Mouse (Mus musculus) forebrain, embryonic 14.5 days (tissue): Measurements from ENCODE around the gene Pef1. TPM values are rescaled to one million over a fixed set of nuclear protein-coding genes. Genes with fewer than 3 reads are reported as not detected.

Experiments used
- ATAC-seq: fragments of 200-750 bp; cut with Nextera tagmentation; 2 replicates; pipeline ENCODE4 v1.8.0; 2017; ENCODE audit warnings: mild to moderate bottlenecking, moderate library complexity
- DNase-seq: peaks from one replicate; pipeline ENCODE4 v3.0.0-alpha.2; 2015; ENCODE audit warnings: low spot score
- H3K27ac ChIP-seq: fragments of 300-500 bp; sonication (generic); 2 replicates; pipeline ENCODE4 v1.5.1; 2014; ENCODE audit warnings: low read depth, mild to moderate bottlenecking, control low read depth, low read length, moderate library complexity
- H3K27me3 ChIP-seq: fragments of 300-500 bp; sonication (generic); replicated peaks from 2 replicates; pipeline ENCODE4 v1.6.1; 2014; ENCODE audit warnings: low read length, control low read depth, mixed read lengths; ENCODE audit not compliant: control insufficient read depth, insufficient read depth
- H3K36me3 ChIP-seq: fragments of 300-500 bp; sonication (generic); 2 replicates; pipeline ENCODE4 v1.6.1; 2014; ENCODE audit warnings: low read length, control low read depth; ENCODE audit not compliant: control insufficient read depth, insufficient read depth
- H3K4me1 ChIP-seq: fragments of 300-500 bp; sonication (generic); 2 replicates; pipeline ENCODE4 v1.6.1; 2014; ENCODE audit warnings: antibody characterized with exemption, low read length, control low read depth; ENCODE audit not compliant: control insufficient read depth, insufficient read depth
- H3K4me2 ChIP-seq: fragments of 300-500 bp; sonication (generic); 2 replicates; pipeline ENCODE4 v1.6.1; 2014; ENCODE audit warnings: mild to moderate bottlenecking, control low read depth, low read length
- H3K4me3 ChIP-seq: fragments of 300-500 bp; sonication (generic); 2 replicates; pipeline ENCODE4 v1.5.1; 2014; ENCODE audit warnings: low read depth, low read length, control low read depth
- H3K9ac ChIP-seq: fragments of 300-500 bp; sonication (generic); 2 replicates; pipeline ENCODE4 v1.6.1; 2014; ENCODE audit warnings: mild to moderate bottlenecking, low read length, control low read depth, moderate library complexity
- H3K9me3 ChIP-seq: fragments of 300-500 bp; sonication (generic); replicated peaks from 2 replicates; pipeline ENCODE4 v1.6.1; 2016; ENCODE audit warnings: low read length, control low read depth, mixed read lengths; ENCODE audit not compliant: control insufficient read depth
- WGBS: fragments of 180-500 bp; shearing (Covaris S2); extraction: QIAGEN DNeasy Blood & Tissue Kit; methylation state at CpG from one replicate; pipeline ENCODE4 v1.1.7; 2014; 5-methylcytosine and 5-hydroxymethylcytosine counted together
- polyA plus RNA-seq: library from polyadenylated mRNA; unstranded; fragments of >200 nt; fragmentation: Nextera tagmentation; extraction: Ambion mirVana; gene quantifications from 2 replicates; pipeline ENCODE4 v1.2.1, GENCODE M21; 2014

Gene Pef1
- polyA plus RNA-seq, 1 experiment from 2014 or later, result 91.9 TPM

- Histone ChIP-seq H3K27me3 (no peaks in the 10 kb centered on the region), H3K4me3 (peak overlapping the region; percentile 55), H3K9me3 (no peaks in the 10 kb centered on the region), H3K36me3 (no peaks in the 10 kb centered on the region), H3K4me2 (peak overlapping the region; percentile 66), H3K9ac (peak overlapping the region; percentile 66), H3K27ac (no peak overlapping the region), H3K4me1 (peaks cover 5% of the 10 kb centered on the region; the same call in 1 of the 2 replicates)
- ATAC-seq, result peak; percentile 98
- peak; percentile 100 for DNase-seq
- WGBS, result 1% methylated on average over 39 of the region's 39 CpGs
Observed at GRCm38 (mm10) chr4:130107444-130108131, 5.2 kb downstream of the Pef1 start.

GRCm38 (mm10) chr4:130108929-130109328 is 6.6 kb downstream of the Pef1 start:
- no peak for DNase-seq
- H3K27me3 ChIP-seq, result no peaks in the 10 kb centered on the region
- ATAC-seq, result no peak
- no peak overlapping the region for H3K4me3 ChIP-seq
- WGBS, result 92% methylated on average over 3 of the region's 3 CpGs
- H3K27ac ChIP-seq, result no peak overlapping the region
- no peak overlapping the region for H3K9ac ChIP-seq
- no peak overlapping the region for H3K4me2 ChIP-seq
- no peaks in the 10 kb centered on the region for H3K9me3 ChIP-seq
- peaks cover 5% of the 10 kb centered on the region; the same call in 1 of the 2 replicates for H3K4me1 ChIP-seq
- no peaks in the 10 kb centered on the region for H3K36me3 ChIP-seq

DNA sequence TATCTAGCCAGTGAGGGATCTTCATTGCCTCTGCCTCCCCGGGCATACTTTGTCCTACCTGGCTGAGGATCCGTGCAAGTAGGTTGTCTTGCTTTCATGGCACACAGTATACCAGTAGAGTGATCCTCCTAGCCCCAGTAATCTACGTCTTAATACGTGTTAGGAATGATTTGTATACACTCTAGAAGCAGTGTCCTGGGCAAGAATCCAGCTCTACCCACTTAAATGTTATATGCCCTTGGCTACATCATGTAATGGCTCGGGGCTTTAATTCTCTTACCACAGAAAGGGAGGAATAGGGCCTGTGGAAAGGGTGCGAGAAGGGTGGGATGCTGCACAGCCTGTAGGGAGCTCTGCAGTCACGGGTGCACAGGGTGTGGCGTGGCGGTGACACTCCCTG is 7.3 kb downstream of the Pef1 start:
- DNase-seq (no peak), ATAC-seq (no peak)
- Histone ChIP-seq H3K9me3 (no peaks in the 10 kb centered on the region), H3K27me3 (no peaks in the 10 kb centered on the region), H3K4me3 (no peak overlapping the region), H3K36me3 (no peaks in the 10 kb centered on the region), H3K9ac (no peak overlapping the region), H3K27ac (no peak overlapping the region), H3K4me2 (no peak overlapping the region), H3K4me1 (peaks cover 5% of the 10 kb centered on the region; the same call in 1 of the 2 replicates)
- 94% methylated on average over 9 of the region's 9 CpGs for WGBS

GRCm38 (mm10) chr4:130110091-130110490 is 7.7 kb downstream of the Pef1 start:
- H3K4me2 ChIP-seq, result no peak overlapping the region
- H3K4me3 ChIP-seq, result no peak overlapping the region
- no peak overlapping the region for H3K9ac ChIP-seq
- no peaks in the 10 kb centered on the region for H3K9me3 ChIP-seq
- ATAC-seq (no peak), DNase-seq (no peak)
- WGBS, result 90% methylated on average over 7 of the region's 7 CpGs
- H3K27me3 ChIP-seq, result no peaks in the 10 kb centered on the region
- no peaks in the 10 kb centered on the region for H3K36me3 ChIP-seq
- H3K27ac ChIP-seq, result no peak overlapping the region
- peaks cover 5% of the 10 kb centered on the region; the same call in 1 of the 2 replicates for H3K4me1 ChIP-seq

DNA sequence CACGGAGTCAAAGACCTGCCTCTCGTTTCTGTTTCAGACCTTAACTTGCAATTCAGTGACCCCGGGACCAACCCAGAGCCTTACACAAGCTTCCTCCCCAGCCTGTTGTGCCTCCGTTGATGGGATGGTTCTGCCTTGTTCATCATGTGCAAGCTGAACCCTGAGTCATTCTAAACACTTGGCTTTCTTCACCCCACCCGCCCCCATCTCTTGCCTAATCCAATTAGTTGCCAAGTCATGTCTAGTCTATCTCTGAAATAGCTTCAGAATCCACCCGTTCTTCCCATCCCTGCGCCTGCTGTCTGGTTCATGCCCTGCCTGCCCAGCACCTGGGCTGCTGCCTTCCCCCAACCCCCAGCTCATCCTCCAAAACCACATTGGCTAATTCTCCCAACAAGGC is 9.9 kb downstream of the Pef1 start:
- no peak overlapping the region for H3K9ac ChIP-seq
- H3K27me3 ChIP-seq, result no peaks in the 10 kb centered on the region
- 84% methylated on average over 7 of the region's 7 CpGs for WGBS
- no peak overlapping the region for H3K27ac ChIP-seq
- no peak overlapping the region for H3K4me2 ChIP-seq
- no peak for ATAC-seq
- 0 out of 2 replicates have a peak, but pooled peaks cover 7% of the 10 kb centered on the region for H3K36me3 ChIP-seq
- H3K4me1 ChIP-seq, result peaks cover 5% of the 10 kb centered on the region; the same call in 1 of the 2 replicates
- no peak for DNase-seq
- H3K9me3 ChIP-seq, result no peaks in the 10 kb centered on the region
- H3K4me3 ChIP-seq, result no peak overlapping the region

DNA sequence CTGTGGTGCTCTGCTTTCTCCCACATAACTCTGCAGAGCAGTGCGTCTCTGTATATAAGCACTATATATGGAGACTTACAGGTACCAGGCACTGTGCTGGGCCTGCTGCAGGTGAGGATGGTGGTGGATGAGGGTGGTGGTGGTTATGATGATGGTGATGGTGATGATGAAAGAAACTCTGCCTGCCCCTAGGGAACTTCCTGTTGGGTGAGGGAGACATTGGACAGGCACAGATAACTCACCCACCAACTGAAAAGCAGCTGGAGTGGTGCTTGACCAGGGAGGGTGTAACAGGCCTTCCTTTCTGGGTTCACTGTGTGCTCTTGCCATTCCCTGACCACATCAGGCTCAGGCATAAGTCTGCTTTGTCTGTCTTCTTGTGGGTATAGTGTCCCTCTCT is 10.4 kb downstream of the Pef1 start:
- Histone ChIP-seq H3K9ac (no peak overlapping the region), H3K9me3 (no peaks in the 10 kb centered on the region), H3K36me3 (0 out of 2 replicates have a peak, but pooled peaks cover 7% of the 10 kb centered on the region), H3K27ac (no peak overlapping the region), H3K4me3 (no peak overlapping the region), H3K4me1 (peaks cover 5% of the 10 kb centered on the region; the same call in 1 of the 2 replicates), H3K4me2 (no peak overlapping the region), H3K27me3 (no peaks in the 10 kb centered on the region)
- DNase-seq (no peak), ATAC-seq (no peak)
- 100% methylated on average over 1 of the region's 1 CpGs for WGBS

GRCm38 (mm10) chr4:130120752-130121151 is 18.4 kb downstream of the Pef1 start:
- Histone ChIP-seq H3K27ac (no peak overlapping the region), H3K4me3 (no peak overlapping the region), H3K27me3 (no peaks in the 10 kb centered on the region), H3K9me3 (no peaks in the 10 kb centered on the region), H3K4me1 (no peaks in the 10 kb centered on the region), H3K9ac (no peak overlapping the region), H3K36me3 (peaks cover 46% of the 10 kb centered on the region), H3K4me2 (no peak overlapping the region)
- DNase-seq, result no peak
- ATAC-seq, result no peak
- WGBS, result 82% methylated on average over 4 of the region's 4 CpGs

GRCm38 (mm10) chr4:130121560-130121959 is 19.2 kb downstream of the Pef1 start:
- no peaks in the 10 kb centered on the region for H3K4me1 ChIP-seq
- no peaks in the 10 kb centered on the region for H3K27me3 ChIP-seq
- no peak overlapping the region for H3K4me3 ChIP-seq
- DNase-seq (no peak), ATAC-seq (no peak)
- H3K36me3 ChIP-seq, result peaks cover 52% of the 10 kb centered on the region
- 73% methylated on average over 8 of the region's 8 CpGs for WGBS
- no peak overlapping the region for H3K27ac ChIP-seq
- H3K9me3 ChIP-seq, result no peaks in the 10 kb centered on the region
- no peak overlapping the region for H3K4me2 ChIP-seq
- H3K9ac ChIP-seq, result no peak overlapping the region

GRCm38 (mm10) chr4:130123020-130123419 is 20.7 kb downstream of the Pef1 start:
- no peak overlapping the region for H3K4me2 ChIP-seq
- DNase-seq (no peak), ATAC-seq (no peak)
- no peak overlapping the region for H3K4me3 ChIP-seq
- no peaks in the 10 kb centered on the region for H3K4me1 ChIP-seq
- no peaks in the 10 kb centered on the region for H3K27me3 ChIP-seq
- H3K36me3 ChIP-seq, result peaks cover 66% of the 10 kb centered on the region
- 91% methylated on average over 5 of the region's 5 CpGs for WGBS
- H3K9ac ChIP-seq, result no peak overlapping the region
- no peak overlapping the region for H3K27ac ChIP-seq
- no peaks in the 10 kb centered on the region for H3K9me3 ChIP-seq
